Mouse (Mus musculus): Measurements from ENCODE around the gene Chst11. TPM values are rescaled to one million over a fixed set of nuclear protein-coding genes. Genes with fewer than 3 reads are reported as not detected.
A peak's percentile ranks its signal among the peaks of the same experiment; 100 is the strongest.

Gene Chst11
- total RNA-seq, 2 experiments from 2014 or later: 33.9 to 36.5 TPM

DNA sequence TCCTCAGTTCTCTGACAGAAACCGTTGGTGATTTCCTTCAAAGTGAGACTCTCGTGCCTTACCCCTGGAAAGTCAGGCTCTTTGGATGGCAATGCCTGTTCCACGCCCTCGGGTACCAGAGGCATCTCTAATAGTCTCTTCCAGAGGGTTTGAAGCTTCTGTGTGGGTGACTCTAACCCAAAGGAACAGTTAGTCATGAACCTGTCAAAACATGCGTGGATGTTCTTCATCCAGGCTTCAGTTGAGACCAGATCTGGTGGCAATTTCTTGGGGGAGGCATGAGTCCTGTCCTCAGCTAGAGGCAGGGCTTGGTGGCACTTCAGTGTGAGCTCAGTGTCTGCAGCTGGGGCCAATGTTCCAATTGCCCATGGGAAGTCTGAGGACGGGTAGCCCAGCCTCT is 80.9 kb downstream of the Chst11 start:
- DNase-seq (ENCODE audit: low spot score in 2 of 2): no peak
- intact Hi-C loops (cut with DNase I): no loop called here

DNA sequence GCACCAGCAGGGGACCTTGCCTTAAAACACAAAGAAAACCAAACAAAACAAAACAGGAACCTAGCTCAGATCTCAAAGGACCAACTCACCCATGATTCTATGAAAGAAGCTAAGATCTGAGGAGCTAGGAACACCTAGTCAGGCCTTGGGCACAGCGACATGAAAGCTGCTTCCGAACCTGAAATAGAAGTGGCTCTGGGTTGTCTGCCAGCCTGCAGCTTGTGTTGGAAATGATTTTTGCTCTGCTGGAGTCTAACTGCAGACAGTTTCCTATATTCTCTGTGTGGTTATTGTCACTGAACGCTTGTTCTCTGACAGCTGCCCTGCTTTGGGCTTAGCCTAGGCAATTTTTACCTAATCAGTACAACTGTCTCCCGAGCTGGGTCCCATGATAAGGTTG is 82.0 kb downstream of the Chst11 start:
- intact Hi-C loops (cut with DNase I): no loop called here
- DNase-seq (ENCODE audit: low spot score in 2 of 2): peak in 1 of 2 experiments; percentile 72

DNA sequence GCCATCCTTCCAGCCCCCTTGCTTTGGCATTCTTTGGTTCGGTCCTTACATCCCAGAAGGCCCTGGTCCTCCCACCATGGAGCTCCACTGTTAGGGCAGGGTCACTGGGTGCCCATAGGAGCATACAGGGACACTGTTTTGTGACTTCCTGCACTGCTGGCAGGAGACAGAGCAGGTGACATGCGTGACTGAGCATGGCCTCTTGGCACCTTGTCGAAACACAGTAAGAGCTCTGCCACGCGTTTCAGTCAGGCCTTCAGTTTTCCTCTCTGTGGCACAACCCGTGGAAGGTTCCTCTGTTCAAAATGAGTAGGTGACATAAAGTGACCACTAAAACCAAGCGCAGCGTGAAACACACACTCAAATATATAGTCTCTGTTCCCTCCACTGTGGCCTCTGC is 83.2 kb downstream of the Chst11 start:
- intact Hi-C loops (cut with DNase I): no loop called here
- no peak for DNase-seq (ENCODE audit: low spot score in 2 of 2)

DNA sequence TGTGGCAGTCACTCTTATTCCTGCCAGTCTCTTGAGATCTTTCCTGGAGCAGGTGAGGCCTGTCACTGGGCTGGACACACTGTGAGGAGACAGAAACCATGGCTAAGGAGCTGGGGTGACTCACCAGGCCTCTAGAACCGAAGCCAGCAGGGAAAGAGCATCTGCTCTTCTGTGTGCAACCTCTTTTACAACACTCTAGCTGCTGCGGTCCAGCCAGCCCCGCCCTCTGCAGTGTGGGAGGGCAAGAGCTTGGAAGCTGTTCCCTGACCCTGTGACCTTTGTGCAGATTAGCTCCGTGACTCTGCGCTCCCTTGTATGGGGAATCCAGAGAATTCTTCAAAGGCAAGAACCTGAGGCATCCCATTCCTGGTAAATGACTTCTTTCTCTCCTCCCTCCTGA is 84.5 kb downstream of the Chst11 start:
- intact Hi-C loops (cut with DNase I): no loop called here

DNA sequence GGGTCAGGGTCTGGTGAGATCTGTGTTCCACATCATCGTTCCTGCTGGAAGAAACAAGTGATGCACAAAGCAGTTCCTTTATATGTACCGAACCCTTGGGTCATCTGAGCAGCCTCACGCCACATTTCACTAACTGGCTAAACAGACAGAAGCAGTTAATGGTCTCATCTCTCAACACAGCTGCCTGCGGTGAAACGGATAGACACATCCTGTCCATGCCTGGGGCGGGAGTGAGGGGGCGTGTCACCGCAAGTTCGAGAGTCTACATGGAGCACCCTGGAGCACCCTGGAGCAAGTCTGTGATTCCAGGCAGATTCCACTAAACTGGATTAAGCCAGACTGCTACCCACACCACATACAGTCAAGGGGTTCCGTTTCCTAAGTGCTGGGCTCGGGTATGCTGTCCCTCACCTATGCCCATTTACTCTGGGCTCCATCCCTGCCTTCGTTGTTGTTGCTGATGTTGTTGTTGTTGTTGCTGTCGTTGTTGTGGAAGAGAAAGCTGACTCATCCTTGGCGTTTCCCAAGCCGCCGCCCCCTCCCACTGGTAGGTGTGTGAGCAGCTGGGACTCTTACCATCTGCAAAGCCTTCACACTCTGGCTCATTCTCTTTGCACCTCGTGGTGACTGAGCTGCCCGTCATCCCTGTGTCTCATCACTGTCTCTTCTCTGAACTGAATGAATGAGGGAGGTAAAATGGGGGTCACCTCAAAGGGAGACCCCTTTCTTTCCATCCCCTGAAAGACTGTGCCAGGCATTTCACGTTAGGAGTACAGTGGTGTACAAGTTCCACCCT is 86.7 kb downstream of the Chst11 start:
- intact Hi-C loops (cut with DNase I): no loop called here
- DNase-seq (ENCODE audit: low spot score in 2 of 2): peak; percentile 48 to 62

More for the DNA sequence above, 84.5 kb downstream of the Chst11 start:
- no peak for DNase-seq (ENCODE audit: low spot score in 2 of 2)

DNA sequence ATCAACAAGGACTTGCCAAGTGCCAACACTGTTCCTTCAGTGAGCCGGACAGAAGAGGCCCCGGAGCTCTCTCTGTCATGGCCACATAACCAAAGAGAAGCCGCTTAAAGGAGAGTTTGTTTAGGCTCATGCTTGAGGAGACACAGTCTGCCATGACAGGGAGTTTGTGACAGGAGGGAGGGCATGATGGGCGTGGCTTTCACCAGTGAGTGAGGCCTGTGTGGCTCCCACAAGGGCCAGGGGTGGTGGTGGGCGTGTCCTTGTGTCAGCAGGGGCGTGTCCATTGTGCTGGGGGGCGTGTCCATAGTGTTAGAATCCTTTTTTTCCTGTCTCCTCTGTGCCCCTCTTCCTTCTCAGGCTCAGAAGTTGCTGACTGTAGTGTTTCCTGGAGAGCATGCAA is 87.8 kb downstream of the Chst11 start:
- intact Hi-C loops (cut with DNase I): no loop called here
- no peak for DNase-seq (ENCODE audit: low spot score in 2 of 2)

DNA sequence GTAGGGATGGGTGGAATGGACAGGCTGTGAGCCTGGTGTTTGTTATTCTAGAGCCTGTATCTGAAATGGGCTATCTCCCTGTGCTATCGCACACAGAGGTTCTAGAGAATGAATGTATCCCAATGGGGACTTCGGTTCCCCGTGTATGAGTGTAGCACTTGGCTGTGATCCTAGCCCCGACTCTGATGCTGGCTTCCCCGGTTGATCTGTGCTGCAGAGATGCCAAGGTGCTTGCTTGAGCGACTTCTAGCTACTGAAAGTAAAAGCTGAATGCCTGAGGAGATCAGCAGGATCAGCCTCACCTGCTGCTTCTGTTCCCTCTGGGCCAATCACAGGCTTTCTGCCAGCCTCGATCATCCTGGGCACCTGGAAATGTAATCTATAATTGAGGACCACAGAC is 91.5 kb downstream of the Chst11 start:
- DNase-seq (ENCODE audit: low spot score in 2 of 2): no peak
- intact Hi-C loops (cut with DNase I): no loop called here

DNA sequence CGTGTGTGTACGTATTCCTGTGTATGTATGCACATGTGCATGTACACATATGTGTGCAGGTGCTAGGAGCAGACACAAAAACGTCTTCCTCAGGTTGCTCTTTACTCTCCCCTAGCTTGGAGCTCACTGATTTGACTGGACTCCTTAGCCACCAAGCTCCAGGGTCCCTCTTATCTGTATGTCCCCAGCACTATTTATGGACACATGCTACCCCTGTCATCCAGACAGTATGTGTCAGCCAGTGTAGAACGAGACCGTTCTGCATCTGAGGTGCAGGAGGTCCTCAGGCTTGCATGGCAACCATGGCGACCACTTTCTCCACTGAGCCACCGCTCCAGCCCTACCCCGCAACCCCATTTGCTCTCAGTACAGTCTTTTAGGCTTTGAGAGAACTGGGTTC is 93.4 kb downstream of the Chst11 start:
- intact Hi-C loops (cut with DNase I): no loop called here
- no peak for DNase-seq (ENCODE audit: low spot score in 2 of 2)

DNA sequence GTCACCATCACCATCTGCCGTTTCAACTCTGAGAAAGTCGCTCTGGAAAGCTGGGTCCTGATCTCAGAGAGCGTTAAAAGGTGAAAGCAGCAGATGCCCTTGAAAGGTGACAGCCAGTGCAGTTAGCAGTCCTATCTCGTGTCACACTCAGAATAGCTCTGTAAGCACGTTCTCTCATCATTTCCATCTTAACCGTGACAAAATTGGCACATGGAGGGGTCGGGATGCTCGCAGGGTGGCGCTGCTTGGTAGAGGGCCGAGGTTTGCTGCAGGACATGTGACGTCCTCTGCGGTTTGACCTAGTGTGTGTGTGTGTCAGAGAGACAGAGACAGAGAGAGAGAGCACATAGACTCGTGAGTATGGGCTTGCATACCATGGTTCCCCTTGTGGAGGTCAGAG is 94.5 kb downstream of the Chst11 start:
- DNase-seq (ENCODE audit: low spot score in 2 of 2): no peak
- intact Hi-C loops (cut with DNase I): no loop called here

DNA sequence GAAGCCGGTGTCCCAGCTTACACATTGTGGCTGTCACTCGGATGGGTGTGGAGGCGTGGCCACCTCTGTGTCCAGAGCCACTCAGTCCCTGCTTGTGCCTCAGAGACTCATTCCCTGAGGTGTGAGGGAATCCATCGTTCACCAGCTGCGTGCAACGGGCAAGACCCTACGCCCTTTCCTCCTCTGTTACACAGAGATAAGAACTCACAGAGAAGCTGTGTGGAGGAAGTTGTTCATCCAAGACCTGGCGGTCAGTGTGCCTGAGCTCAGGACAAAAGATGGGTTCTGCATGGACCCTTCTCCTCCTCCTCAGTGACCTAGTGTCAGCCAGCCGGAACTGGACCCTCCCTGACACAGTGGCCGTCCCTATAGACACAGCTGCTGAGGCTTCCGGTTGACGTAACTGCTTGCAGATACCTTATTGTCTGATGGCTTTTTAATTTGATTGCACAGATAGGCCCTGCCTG is 95.0 kb downstream of the Chst11 start:
- intact Hi-C loops (cut with DNase I): no loop called here
- DNase-seq (ENCODE audit: low spot score in 2 of 2): no peak

DNA sequence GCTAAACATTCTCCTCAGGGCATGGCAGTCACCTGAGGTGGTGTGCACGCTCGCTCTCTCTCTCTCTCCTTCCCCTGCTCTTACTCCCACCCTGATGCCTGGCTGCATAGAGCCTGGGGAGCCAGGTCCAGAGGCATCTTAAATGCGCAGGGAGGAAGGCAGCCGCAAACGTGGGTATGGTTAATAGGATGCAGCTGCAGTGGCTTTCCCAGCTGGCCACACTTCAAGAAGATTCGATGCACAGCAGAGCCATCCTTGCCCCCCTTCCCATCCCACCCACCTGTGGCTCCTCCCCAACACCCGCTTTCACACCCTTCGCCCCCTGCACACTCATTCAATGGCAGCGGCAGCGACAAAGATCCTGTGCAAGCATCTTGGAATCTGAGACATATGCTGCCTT is 95.6 kb downstream of the Chst11 start:
- intact Hi-C loops (cut with DNase I): no loop called here

DNA sequence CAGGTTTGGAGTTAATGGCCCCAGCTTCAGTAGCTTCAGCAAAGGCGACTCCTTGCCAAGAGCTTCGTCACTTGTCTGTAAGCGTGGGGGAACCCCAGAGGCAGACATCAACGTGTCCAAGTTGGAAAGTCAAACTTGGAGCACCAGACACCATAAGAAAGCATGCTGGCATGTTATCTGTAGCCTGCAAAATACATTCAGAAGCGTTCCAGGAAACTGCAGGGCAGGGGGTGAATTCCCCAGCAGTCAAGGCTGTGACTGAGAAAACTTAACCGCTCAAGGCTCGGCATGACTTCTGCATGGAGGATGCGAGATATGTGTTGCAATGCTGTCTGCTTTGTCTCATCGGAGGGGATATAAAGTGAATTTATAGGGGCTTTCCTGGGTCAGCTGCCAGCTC is 98.6 kb downstream of the Chst11 start:
- DNase-seq (ENCODE audit: low spot score in 2 of 2): no peak
- intact Hi-C loops (cut with DNase I): no loop called here

More for the DNA sequence above, 95.6 kb downstream of the Chst11 start:
- no peak for DNase-seq (ENCODE audit: low spot score in 2 of 2)

DNA sequence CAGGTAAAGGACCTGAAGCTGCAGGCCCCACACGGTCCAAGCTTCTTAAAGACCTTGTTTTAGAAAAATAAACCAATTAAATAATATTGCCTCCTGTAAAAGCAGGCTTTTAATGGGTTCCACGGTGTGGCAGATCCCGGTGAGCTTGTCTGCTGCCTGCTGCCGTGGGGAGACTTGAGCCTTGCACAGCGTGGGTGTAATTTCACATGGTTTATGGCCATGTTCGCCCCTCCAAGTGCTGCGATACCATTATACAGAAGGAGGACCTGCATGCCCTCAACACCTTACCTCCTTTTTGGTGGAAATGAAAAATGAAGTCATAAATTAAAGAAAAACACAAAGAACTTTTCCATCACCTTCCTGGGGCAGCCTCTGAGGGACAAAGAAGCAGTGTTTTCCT is 103.0 kb downstream of the Chst11 start:
- DNase-seq (ENCODE audit: low spot score in 2 of 2): no peak
- intact Hi-C loops (cut with DNase I): no loop called here

DNA sequence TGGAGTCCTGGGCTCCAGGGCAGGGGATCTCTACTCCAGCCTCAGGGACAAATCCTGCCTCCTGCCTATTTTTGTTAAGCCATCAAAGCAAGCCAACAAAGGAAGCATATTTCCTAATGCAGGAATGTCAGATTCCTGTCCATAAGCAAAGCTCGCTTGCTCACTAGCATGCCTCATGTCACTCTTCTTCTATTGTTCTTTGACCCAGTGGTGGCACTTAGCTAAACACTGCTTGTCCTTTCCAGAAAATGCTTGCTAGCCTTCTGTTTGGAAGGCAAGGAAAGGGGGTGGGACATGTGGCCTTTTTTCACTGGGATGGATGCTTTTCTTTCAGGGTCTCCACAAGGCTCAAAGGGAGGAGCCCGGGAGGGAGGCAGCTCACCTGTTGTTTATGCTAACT is 103.5 kb downstream of the Chst11 start:
- intact Hi-C loops (cut with DNase I): no loop called here
- DNase-seq (ENCODE audit: low spot score in 2 of 2): no peak

DNA sequence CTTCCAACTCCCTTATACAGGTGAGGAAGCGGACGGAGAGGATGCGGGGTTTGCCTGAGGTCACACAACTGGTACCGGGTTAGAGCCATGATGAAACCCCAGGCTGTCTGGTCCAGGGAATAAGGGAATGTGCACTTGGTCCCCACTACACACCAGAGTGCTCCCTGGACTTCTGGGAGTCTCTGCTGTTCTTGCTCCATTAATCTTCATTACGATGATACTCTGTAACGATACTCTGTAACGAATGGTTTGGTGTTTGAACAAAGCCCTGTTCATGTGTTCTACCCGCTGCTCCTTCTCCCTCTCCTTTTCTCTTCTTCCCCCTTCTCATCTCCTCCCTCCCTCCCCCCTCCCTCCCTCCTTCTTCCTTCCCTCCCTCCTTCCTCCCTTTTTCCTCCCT is 104.9 kb downstream of the Chst11 start:
- DNase-seq (ENCODE audit: low spot score in 2 of 2): no peak
- intact Hi-C loops (cut with DNase I): no loop called here

DNA sequence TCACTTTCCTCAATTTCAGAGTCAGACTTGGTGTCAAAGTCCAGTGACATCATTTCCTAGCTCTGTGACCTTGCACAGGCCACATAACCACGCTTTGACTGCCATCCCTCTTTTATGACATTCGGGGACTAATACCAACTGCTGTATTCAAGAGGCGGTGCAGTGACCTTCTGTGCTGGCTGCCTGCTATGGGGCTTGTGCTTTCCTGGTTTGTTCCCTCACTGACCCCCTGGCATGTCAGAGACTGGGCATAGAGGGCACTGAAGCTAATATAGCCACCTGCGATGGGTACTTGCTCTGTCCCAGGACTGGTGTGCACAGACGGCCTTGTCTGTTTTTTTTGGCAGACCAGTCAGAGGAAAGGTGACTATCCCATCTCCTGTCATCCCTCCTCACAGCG is 108.4 kb downstream of the Chst11 start:
- no peak for DNase-seq (ENCODE audit: low spot score in 2 of 2)
- intact Hi-C loops (cut with DNase I): no loop called here

DNA sequence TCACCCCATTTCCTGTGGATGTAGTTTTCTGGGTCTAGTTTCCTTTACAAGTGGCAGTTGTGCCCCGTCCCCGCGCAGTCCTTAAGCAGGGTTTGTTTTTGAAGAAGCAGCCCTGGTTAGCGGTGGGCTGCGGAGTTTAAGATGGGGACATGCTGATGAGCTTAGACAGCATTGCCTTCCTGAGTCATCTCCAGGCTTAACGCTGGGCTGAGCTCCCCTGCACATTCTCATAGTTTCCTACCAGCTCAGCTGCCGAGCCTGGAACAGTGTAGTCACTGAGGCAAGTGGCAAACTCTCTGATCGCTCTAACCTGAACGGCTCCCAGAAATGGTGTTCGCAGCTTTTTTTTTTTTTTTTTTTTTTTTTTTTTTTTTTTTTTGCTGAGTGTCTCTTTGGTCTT is 109.0 kb downstream of the Chst11 start:
- intact Hi-C loops (cut with DNase I): no loop called here
- no peak for DNase-seq (ENCODE audit: low spot score in 2 of 2)

DNA sequence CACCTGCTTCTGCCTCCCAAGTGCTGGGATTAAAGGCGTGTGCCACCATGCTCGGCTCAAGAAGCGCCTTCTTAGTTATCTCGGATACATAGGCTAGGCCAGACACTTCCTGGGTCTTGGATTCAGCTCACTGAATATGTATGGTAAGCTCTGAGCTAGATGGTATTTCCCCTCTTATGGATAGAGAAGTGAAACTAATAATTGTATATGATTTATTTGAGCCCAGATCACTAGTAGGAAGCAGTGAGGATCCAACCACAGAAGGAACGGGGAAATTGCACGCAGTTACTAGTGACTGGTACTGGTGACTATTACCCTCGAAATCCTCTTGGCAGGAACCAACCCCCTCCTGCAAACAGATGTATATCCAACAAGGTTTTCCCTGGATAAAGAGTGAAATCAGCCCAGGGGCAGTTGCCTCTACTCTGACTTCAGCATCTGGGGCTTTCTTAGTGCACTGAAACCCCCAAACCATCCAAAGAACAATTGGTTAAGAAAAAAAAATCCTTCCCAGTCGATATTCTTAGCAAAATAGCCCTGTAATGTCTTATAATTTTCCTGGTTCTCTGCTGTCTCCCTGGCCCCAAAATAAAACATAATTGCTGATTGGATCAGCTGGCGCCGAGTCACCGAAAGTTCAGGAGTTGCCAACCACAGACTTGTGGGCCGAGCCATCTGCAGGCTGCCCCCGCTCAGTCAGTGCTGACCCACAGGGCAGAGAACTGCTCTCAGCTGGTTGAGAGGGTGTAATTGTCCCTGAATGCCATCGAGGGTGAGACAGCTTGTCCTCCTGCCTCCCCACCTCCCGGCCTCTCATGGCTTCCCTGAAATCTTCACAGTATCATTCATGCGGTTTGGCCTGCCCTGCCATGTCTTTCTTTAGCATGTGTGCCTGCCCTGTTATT is 109.8 kb downstream of the Chst11 start:
- intact Hi-C loops (cut with DNase I): no loop called here
- no peak for DNase-seq (ENCODE audit: low spot score in 2 of 2)

DNA sequence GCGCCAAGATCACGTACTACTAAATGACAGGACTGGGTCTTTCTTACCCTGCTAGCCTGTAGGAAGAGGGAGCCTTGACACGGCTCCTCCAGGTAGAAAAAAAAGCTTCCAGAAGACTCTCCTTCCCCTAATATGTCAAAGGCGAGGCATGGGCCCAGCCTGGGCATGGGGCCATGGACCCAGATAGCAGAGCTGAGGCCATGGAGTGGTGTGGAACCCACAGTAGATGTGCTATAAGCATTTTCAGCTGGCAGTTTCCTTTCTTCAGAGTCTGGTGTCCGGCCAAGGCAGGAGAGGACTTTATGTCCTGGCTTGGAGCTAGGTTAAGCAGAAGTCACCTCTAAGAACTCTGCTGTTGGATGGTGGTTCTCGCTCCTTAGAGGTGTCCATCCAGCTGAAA is 111.0 kb downstream of the Chst11 start:
- no peak for DNase-seq (ENCODE audit: low spot score in 2 of 2)
- intact Hi-C loops (cut with DNase I): no loop called here

DNA sequence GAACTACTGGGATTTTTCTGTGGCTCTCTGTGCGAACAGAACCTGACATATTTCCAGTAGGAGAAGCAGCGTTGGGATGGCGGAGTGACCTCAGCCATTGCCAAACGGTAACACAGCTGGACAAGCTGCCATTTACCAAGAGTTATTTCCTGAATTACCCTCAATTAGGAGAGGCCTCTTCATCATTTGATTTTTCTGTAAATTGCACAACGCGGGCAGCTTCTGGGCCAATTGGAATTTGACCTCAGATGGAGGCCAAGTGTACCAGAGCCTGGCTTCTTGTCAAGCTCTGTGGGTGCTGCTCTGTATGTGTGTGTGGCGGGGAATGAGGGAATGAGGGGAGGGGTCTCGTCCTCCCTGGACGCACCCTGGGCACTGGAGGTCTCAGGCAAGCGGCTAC is 113.6 kb downstream of the Chst11 start:
- no peak for DNase-seq (ENCODE audit: low spot score in 2 of 2)
- intact Hi-C loops (cut with DNase I): no loop called here

DNA sequence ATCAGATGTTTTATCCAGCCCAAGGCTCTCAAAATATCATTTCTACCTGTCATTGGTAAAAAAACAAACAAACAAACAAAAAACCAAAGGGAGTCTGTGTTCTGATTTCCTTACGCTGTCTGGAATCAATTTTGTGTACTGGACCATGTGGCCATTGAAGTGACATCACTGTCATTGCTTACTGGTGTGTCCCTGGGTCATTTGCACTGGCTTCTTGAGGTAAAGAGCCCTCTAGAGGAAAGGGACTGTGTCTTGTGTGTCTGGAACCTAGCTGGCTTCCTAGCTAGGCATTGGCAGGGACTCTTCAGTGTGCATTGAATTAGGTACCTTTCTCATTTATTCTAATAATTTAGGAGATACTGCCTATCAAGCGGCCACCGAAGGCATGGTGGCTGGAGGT is 114.4 kb downstream of the Chst11 start:
- intact Hi-C loops (cut with DNase I): loop anchor here (2.0 to 5.0 kb wide), 3 partner anchors 37 to 115 kb away; partner anchors contain the start of gene Chst11
- no peak for DNase-seq (ENCODE audit: low spot score in 2 of 2)
